Mouse (Mus musculus): ENCODE data around the gene Cd200r1. TPM values are rescaled to one million over a fixed set of nuclear protein-coding genes. Genes with fewer than 3 reads are reported as not detected.

The Cd200r1 gene
- total RNA-seq (2021): under 1 TPM; 0.67 to 0.84 TPM
- long read RNA-seq, experiment 1: 0 reads
- long read RNA-seq, experiment 2: 0 reads

GRCm38 (mm10) chr16:44765555-44766319, at the start of gene Cd200r1:
Cd200r1 (plus strand) TSS chr16:44765736.
- no peak for DNase-seq

- peak; percentile 43 for DNase-seq
These were observed 49.0 kb upstream of the Cd200r1 start for GRCm38 (mm10) chr16:44716305-44717140.

GRCm38 (mm10) chr16:44717141-44717634, 48.3 kb upstream of the Cd200r1 start:
- no peak for DNase-seq

- no peak for DNase-seq
These were observed 47.7 kb upstream of the Cd200r1 start for GRCm38 (mm10) chr16:44717838-44718237.

GRCm38 (mm10) chr16:44719349-44719748, 46.2 kb upstream of the Cd200r1 start:
- no peak for DNase-seq

- no peak for DNase-seq
These were observed 45.0 kb upstream of the Cd200r1 start for GRCm38 (mm10) chr16:44720518-44720917.

GRCm38 (mm10) chr16:44722666-44723065, 42.9 kb upstream of the Cd200r1 start:
- DNase-seq: no peak

GRCm38 (mm10) chr16:44724083-44724787, 41.3 kb upstream of the Cd200r1 start, which contains the start of gene Nepro:
Nepro (plus strand) TSS chr16:44724301.
- DNase-seq: peak; percentile 96

GRCm38 (mm10) chr16:44724847-44725246, 40.7 kb upstream of the Cd200r1 start:
- peak; percentile 47 for DNase-seq

GRCm38 (mm10) chr16:44725286-44726223, 40.0 kb upstream of the Cd200r1 start:
- peak; percentile 81 for DNase-seq

- DNase-seq: no peak
These were observed 38.0 kb upstream of the Cd200r1 start for GRCm38 (mm10) chr16:44727525-44727924.

GRCm38 (mm10) chr16:44734059-44734458, 31.5 kb upstream of the Cd200r1 start:
- DNase-seq: peak; percentile 27

- no peak for DNase-seq
These were observed 29.9 kb upstream of the Cd200r1 start for GRCm38 (mm10) chr16:44735676-44736075.

- no peak for DNase-seq
These were observed 29.4 kb upstream of the Cd200r1 start for GRCm38 (mm10) chr16:44736118-44736517.

GRCm38 (mm10) chr16:44742753-44743152, 22.8 kb upstream of the Cd200r1 start:
- DNase-seq: no peak

GRCm38 (mm10) chr16:44745471-44745865, 20.1 kb upstream of the Cd200r1 start:
- DNase-seq: no peak

GRCm38 (mm10) chr16:44745866-44746562, 19.5 kb upstream of the Cd200r1 start, which contains the start of gene Gtpbp8:
Gtpbp8 (minus strand) TSS chr16:44746363.
- peak; percentile 88 for DNase-seq

GRCm38 (mm10) chr16:44748007-44748406, 17.5 kb upstream of the Cd200r1 start:
- no peak for DNase-seq

- DNase-seq: no peak
These were observed 7.8 kb upstream of the Cd200r1 start for GRCm38 (mm10) chr16:44757700-44758099.

- DNase-seq: no peak
These were observed 3.7 kb upstream of the Cd200r1 start for GRCm38 (mm10) chr16:44761811-44762210.

Measured in adrenal gland, postnatal 10 days (tissue).